Mouse (Mus musculus) small intestine, adult 2 months (tissue): ENCODE data around the gene Mgarp.

Experiments
- CTCF ChIP-seq: fragments of 200-500 bp; IDR thresholded peaks from 2 replicates; pipeline ENCODE4 v1.5.1; 2012; ENCODE audit warnings: low read depth, mild to moderate bottlenecking, control low read depth, inconsistent platforms, low read length, moderate library complexity, mixed read lengths; ENCODE audit not compliant: insufficient replicate concordance, insufficient read length; ENCODE audit errors: extremely low read depth
- POLR2A ChIP-seq: fragments of 200-500 bp; IDR thresholded peaks from 2 replicates; pipeline ENCODE4 v1.6.1; 2012; ENCODE audit warnings: low read depth, mild to moderate bottlenecking, control low read depth, inconsistent platforms, low read length, moderate library complexity

- TF ChIP-seq CTCF (no peak), POLR2A (no peak)
Observed at GRCm38 (mm10) chr3:51394881-51395280, 1.7 kb downstream of the Mgarp start.
